Mouse (Mus musculus) intestine, embryonic 15.5 days (tissue): Measurements from ENCODE around the gene Zfp622. TPM values are rescaled to one million over a fixed set of nuclear protein-coding genes. Genes with fewer than 3 reads are reported as not detected.

ENCODE experiments used
- ATAC-seq: fragments of 200-750 bp; cut with Nextera tagmentation; 2 replicates; pipeline ENCODE4 v1.8.0; 2017; ENCODE audit warnings: moderate TSS enrichment, moderate library complexity
- H3K27ac ChIP-seq: fragments of 300-500 bp; sonication (generic); 2 replicates; pipeline ENCODE4 v1.5.1; 2015; ENCODE audit warnings: mild to moderate bottlenecking, inconsistent platforms
- H3K27me3 ChIP-seq: fragments of 300-500 bp; sonication (generic); replicated peaks from 2 replicates; pipeline ENCODE4 v1.6.1; 2015; ENCODE audit warnings: inconsistent platforms
- H3K36me3 ChIP-seq: fragments of 300-500 bp; sonication (generic); 2 replicates; pipeline ENCODE4 v1.6.1; 2015; ENCODE audit warnings: inconsistent platforms
- H3K4me1 ChIP-seq: fragments of 300-500 bp; sonication (generic); replicated peaks from 2 replicates; pipeline ENCODE4 v1.6.1; 2015; ENCODE audit warnings: inconsistent platforms
- H3K4me2 ChIP-seq: fragments of 300-500 bp; sonication (generic); replicated peaks from 2 replicates; pipeline ENCODE4 v1.6.1; 2015; ENCODE audit warnings: mild to moderate bottlenecking, inconsistent platforms
- H3K4me3 ChIP-seq: fragments of 300-500 bp; sonication (generic); replicated peaks from 2 replicates; pipeline ENCODE4 v1.5.1; 2015; ENCODE audit warnings: inconsistent platforms
- H3K9ac ChIP-seq: fragments of 300-500 bp; sonication (generic); 2 replicates; pipeline ENCODE4 v1.6.1; 2015; ENCODE audit warnings: inconsistent platforms
- H3K9me3 ChIP-seq: fragments of 300-500 bp; sonication (generic); 2 replicates; pipeline ENCODE4 v1.6.1; 2016; ENCODE audit warnings: inconsistent platforms
- WGBS: fragments of 180-500 bp; shearing (Covaris S2); methylation state at CpG from one replicate; pipeline ENCODE4 v1.1.7; 2015; 5-methylcytosine and 5-hydroxymethylcytosine counted together
- polyA plus RNA-seq: library from polyadenylated mRNA; unstranded; fragments of >200 nt; fragmentation: Nextera tagmentation; extraction: Ambion mirVana; gene quantifications from 2 replicates; pipeline ENCODE4 v1.2.1, GENCODE M21; 2015

The Zfp622 gene
- polyA plus RNA-seq, 1 experiment from 2014 or later, result 34.9 TPM

DNA sequence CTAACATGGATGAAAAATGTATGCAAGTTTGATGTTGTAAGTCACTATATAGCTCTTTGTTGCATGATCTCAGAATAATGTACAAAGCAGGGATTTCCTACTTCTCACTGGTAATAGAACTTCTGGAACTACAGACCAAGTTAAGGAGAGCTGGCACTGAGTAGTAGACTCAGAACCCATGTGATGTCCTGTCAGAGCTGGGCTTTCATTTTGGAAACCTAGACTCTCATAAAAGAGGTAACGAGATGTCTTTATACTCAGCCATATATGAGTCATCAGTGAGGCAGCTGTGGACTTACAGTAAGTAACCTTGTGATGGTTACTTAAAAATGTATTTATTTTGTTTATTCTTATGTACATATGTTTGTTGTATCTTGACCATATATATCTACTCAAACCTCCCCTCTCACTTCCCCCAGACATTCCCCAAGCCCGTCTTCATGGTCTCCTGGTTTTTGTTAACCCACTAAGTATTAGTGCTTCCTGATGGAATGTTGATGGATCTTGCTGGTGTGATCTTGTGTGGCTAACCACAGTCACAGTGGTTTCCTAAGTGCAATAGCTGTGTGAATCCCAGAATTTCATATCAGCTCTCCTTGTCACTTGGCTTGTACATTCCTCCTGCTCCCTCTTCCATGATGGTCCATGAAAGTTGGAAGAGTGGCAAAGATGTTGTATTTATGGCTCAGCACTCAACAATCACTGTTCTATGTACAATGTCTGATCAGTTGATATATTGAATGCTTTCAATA is 57.2 kb downstream of the Zfp622 start:
- no peaks in the 10 kb centered on the region for H3K27me3 ChIP-seq
- H3K4me2 ChIP-seq, result no peak overlapping the region
- no peaks in the 10 kb centered on the region for H3K4me1 ChIP-seq
- no peaks in the 10 kb centered on the region for H3K36me3 ChIP-seq
- no peak overlapping the region for H3K4me3 ChIP-seq
- no peak overlapping the region for H3K9ac ChIP-seq
- 74% methylated on average over 2 of the region's 2 CpGs for WGBS
- H3K9me3 ChIP-seq, result no peaks in the 10 kb centered on the region
- H3K27ac ChIP-seq, result no peak overlapping the region
- no peak for ATAC-seq

Other genes with a start within 250 kb of the Zfp622 start
- gene Retreg1, start 141.2 kb upstream of the Zfp622 start, polyA plus RNA-seq, result 10.7 and 11.4 TPM in 2 replicates